Mouse (Mus musculus) cortical plate, adult 2 months (tissue): ENCODE measurements around the gene Gpc5.

Source experiments
- CTCF ChIP-seq: fragments of 200-500 bp; IDR thresholded peaks from 2 replicates; pipeline ENCODE4 v1.5.1; 2011; ENCODE audit warnings: mild to moderate bottlenecking, control low read depth, low read length; ENCODE audit not compliant: insufficient read depth; ENCODE audit errors: extremely low read depth
- POLR2A ChIP-seq: fragments of 200-500 bp; IDR thresholded peaks from 2 replicates; pipeline ENCODE4 v1.6.1; 2011; ENCODE audit warnings: mild to moderate bottlenecking, low read length, control low read depth; ENCODE audit not compliant: insufficient read depth; ENCODE audit errors: extremely low read depth

GRCm38 (mm10) chr14:116338395-116338794, 1246.4 kb downstream of the Gpc5 start:
- TF ChIP-seq CTCF (no peak), POLR2A (no peak)
